Mouse (Mus musculus) megakaryocyte-erythroid progenitor cell, adult 5 weeks (primary cell): Measurements from ENCODE around the gene Otor. TPM values are rescaled to one million over a fixed set of nuclear protein-coding genes. Genes with fewer than 3 reads are reported as not detected.

Experiments used
- polyA plus RNA-seq: library from polyadenylated mRNA; stranded (reverse); fragments of >175 nt; gene quantifications from 2 replicates; pipeline ENCODE4 v1.2.3, GENCODE M21; 2012

Otor gene
- not detected in 2 replicates for polyA plus RNA-seq

GRCm38 (mm10) chr2:143078198-143078851, at the start of gene Otor:
Gene Otor, plus strand, starts transcription at chr2:143078473.

GRCm38 (mm10) chr2:143062812-143063792, 15.2 kb upstream of the Otor start, which contains the start of gene Snrpb2:
Gene Snrpb2, plus strand, starts transcription at chr2:143063039.

Other genes starting within 250 kb of the Otor start
- gene Kif16b, start 176.9 kb upstream of the Otor start, polyA plus RNA-seq = 4.9 and 6.5 TPM in 2 replicates
- 4.7 and 9.5 TPM in 2 replicates for gene Snrpb2, start 15.4 kb upstream of the Otor start, polyA plus RNA-seq